Mouse (Mus musculus) hindbrain, embryonic 14.5 days (tissue): ENCODE measurements at regions not wholly inside any gene's neighbourhood (a gene's known extent, or its start where the extent isn't known, plus 50 kb on each side); places are given as distances from the start of the nearest gene placed in this dataset.

ENCODE experiments used
- ATAC-seq: fragments of 200-750 bp; cut with Nextera tagmentation; 2 replicates; pipeline ENCODE4 v1.8.0; 2017; ENCODE audit warnings: moderate number of reproducible peaks, mild to moderate bottlenecking, moderate TSS enrichment, moderate library complexity; ENCODE audit not compliant: low FRiP score
- DNase-seq: peaks from one replicate; pipeline ENCODE4 v3.0.0-alpha.2; 2015; ENCODE audit warnings: low spot score
- H3K27ac ChIP-seq: fragments of 300-500 bp; sonication (generic); 2 replicates; pipeline ENCODE4 v1.5.1; 2014; ENCODE audit warnings: mild to moderate bottlenecking, moderate library complexity
- H3K27me3 ChIP-seq: fragments of 300-500 bp; sonication (generic); 2 replicates; pipeline ENCODE4 v1.6.1; 2014; ENCODE audit warnings: mild to moderate bottlenecking, low read length, mixed read lengths; ENCODE audit not compliant: control insufficient read depth, insufficient read depth
- H3K36me3 ChIP-seq: fragments of 300-500 bp; sonication (generic); replicated peaks from 2 replicates; pipeline ENCODE4 v1.6.1; 2014; ENCODE audit not compliant: control insufficient read depth, insufficient read depth
- H3K4me1 ChIP-seq: fragments of 300-500 bp; sonication (generic); replicated peaks from 2 replicates; pipeline ENCODE4 v1.6.1; 2014; ENCODE audit warnings: antibody characterized with exemption, low read length, mixed read lengths; ENCODE audit not compliant: control insufficient read depth, insufficient read depth
- H3K4me2 ChIP-seq: fragments of 300-500 bp; sonication (generic); replicated peaks from 2 replicates; pipeline ENCODE4 v1.6.1; 2014; ENCODE audit warnings: mild to moderate bottlenecking, moderate library complexity
- H3K4me3 ChIP-seq: fragments of 300-500 bp; sonication (generic); replicated peaks from 2 replicates; pipeline ENCODE4 v1.5.1; 2014; ENCODE audit warnings: mild to moderate bottlenecking, low read length
- H3K9ac ChIP-seq: fragments of 300-500 bp; sonication (generic); 2 replicates; pipeline ENCODE4 v1.6.1; 2014
- H3K9me3 ChIP-seq: fragments of 300-500 bp; sonication (generic); 2 replicates; pipeline ENCODE4 v1.6.1; 2016; ENCODE audit warnings: low read length; ENCODE audit not compliant: control insufficient read depth
- WGBS: fragments of 180-500 bp; shearing (Covaris S2); extraction: QIAGEN DNeasy Blood & Tissue Kit; methylation state at CpG from one replicate; pipeline ENCODE4 v1.1.7; 2014; 5-methylcytosine and 5-hydroxymethylcytosine counted together

DNA sequence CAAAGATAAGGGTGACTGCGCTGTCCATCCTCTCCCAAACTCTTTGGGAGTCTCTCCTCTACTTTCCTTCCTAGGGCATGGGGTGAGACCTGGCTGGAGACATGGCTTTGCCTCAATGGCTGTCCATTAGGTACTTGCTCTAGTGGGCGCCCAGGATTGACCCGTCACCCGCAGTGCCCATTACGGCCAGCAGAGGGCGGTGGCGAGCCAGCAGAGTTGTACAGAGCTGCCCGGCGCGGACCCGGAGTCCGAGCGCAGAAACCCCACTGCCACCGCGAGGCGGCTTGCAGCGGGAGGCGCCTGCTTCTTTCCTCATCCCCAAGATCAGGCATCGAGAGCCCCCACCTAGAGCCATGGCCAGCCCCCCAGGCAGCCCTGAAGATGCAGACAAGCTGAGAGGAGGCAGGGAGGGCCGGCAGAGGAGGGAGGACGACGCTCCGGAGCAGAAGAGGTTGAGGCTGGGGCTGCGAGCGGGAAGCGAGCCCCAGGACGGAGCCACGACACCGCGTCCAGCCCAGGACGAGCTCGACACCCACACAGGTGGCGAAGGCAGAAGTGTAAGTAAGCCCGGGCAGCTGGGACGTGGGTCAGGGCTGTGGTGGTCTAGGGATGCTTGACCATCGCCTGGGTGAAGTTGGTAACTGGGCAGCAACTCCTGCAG lies 50.9 kb upstream of the Eef2kmt start:
- peak overlapping the region; percentile 63 for H3K9ac ChIP-seq
- WGBS: under 1% methylated on average over 36 of the region's 36 CpGs
- H3K4me3 ChIP-seq: peak overlapping the region; percentile 39
- H3K4me1 ChIP-seq: peaks cover 4% of the 10 kb centered on the region; the same call in 1 of the 2 replicates
- DNase-seq (peak; percentile 91), ATAC-seq (peak; percentile 89)
- H3K27ac ChIP-seq: no peak overlapping the region
- H3K9me3 ChIP-seq: no peaks in the 10 kb centered on the region
- H3K4me2 ChIP-seq: peak overlapping the region; percentile 85
- peaks cover 9% of the 10 kb centered on the region; the same call in 1 of the 2 replicates for H3K27me3 ChIP-seq
- no peaks in the 10 kb centered on the region for H3K36me3 ChIP-seq
